Mouse (Mus musculus) C2C12 (cell line): ENCODE measurements at regions not wholly inside any gene's neighbourhood (a gene's known extent, or its start where the extent isn't known, plus 50 kb on each side); places are given as distances from the start of the nearest gene placed in this dataset.

Experiments
- CTCF ChIP-seq: IDR thresholded peaks from one replicate; pipeline ENCODE4 v1.5.1; 2011; ENCODE audit not compliant: control insufficient read depth, insufficient read depth, insufficient read length
- MAX ChIP-seq: IDR thresholded peaks from one replicate; pipeline ENCODE4 v1.6.1; 2011; ENCODE audit warnings: mild to moderate bottlenecking, control low read depth
- MYOG ChIP-seq: IDR thresholded peaks from one replicate; pipeline ENCODE4 v1.6.1; 2011; ENCODE audit not compliant: control insufficient read depth, insufficient read length; ENCODE audit errors: extremely low read depth
- USF1 ChIP-seq: IDR thresholded peaks from one replicate; pipeline ENCODE4 v1.6.1; 2011; ENCODE audit warnings: low read depth, mild to moderate bottlenecking, control low read depth, moderate library complexity

- TF ChIP-seq CTCF (no peak), USF1 (no peak), MYOG (no peak), MAX (no peak)
Observed at GRCm38 (mm10) chr3:38613706-38614105, 129.1 kb upstream of the Ankrd50 start.
